8 mouse cellular contexts compared by ENCODE assay signal in the genomic region with DNA sequence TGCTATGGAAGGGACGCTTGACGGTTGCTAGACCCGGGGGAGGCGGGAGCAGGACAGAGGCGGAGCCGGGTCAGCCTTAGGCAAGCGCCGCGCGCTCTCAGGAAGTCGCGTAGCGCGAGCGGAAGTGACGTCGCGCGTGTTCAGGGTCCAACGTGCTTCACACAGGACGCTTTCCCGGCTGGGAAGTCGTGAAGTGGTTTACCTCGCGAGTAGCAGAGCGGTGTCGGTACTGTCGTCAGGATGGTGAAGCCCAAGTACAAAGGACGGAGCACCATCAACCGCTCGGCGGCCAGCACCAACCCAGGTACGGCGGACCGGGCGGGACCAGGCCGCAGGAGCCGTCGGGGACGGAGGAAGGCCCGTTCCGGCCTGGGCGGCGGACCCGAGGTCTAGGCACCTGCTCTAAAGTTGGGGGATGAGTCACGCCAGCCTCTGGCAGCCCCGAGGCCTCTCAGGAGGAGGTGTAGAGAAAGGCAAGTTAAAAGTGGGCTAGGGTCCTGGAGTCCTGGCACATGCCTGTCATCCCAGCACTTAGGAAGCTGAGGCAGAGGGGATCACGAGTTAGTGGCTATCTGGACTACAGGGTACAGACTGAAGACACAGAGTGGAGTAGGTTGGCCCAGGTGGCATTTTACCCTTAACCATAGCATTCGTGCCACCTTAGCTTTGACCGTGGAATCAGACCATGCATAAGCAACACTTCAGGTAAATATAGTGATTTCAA. TPM values are rescaled to one million over a fixed set of nuclear protein-coding genes. Genes with fewer than 3 reads are reported as not detected.
DNase-seq lines count a peak whose midpoint lies in the region; ATAC-seq lines count a peak whose summit lies in the region.

No protein-coding gene starts in this region.

- H3K4me2 ChIP-seq in hindbrain, embryonic 15.5 days: peak overlapping the region; percentile 90

- DNase-seq in R1 (ENCODE audit: low read depth, low spot score): peak; percentile 96
- peak; percentile 94 to 96 for DNase-seq in cerebellum, postnatal 25 days
- peak; percentile 87 to 96 for DNase-seq in frontal cortex, postnatal 36 days (ENCODE audit: low spot score in 2 of 2)
- peak; percentile 82 for DNase-seq in left cerebral cortex, adult 11 months (ENCODE audit: low spot score)
- peak; percentile 94 to 95 for DNase-seq in lung, postnatal 4 days
- DNase-seq in retina, postnatal 7 days (ENCODE audit: low read depth, low spot score): peak; percentile 91
- DNase-seq in urinary bladder, adult 2 months (ENCODE audit: low spot score): peak; percentile 78

- peak overlapping the region; percentile 68 for H3K4me3 ChIP-seq in hindbrain, embryonic 15.5 days

- H3K27ac ChIP-seq in hindbrain, embryonic 15.5 days (replicated peaks): peak overlapping the region; percentile 55

- H3K9me3 ChIP-seq in hindbrain, embryonic 15.5 days: no peaks in the 10 kb centered on the region

- peak overlapping the region; percentile 79 for H3K9ac ChIP-seq in hindbrain, embryonic 15.5 days

- peaks cover 26% of the 10 kb centered on the region for H3K4me1 ChIP-seq in hindbrain, embryonic 15.5 days (replicated peaks)

- H3K36me3 ChIP-seq in hindbrain, embryonic 15.5 days: 0 out of 2 replicates have a peak, but pooled peaks cover 6% of the 10 kb centered on the region

- 1% methylated on average over 49 of the region's 50 CpGs for WGBS in hindbrain, embryonic 15.5 days

- peaks cover 4% of the 10 kb centered on the region; the same call in 1 of the 2 replicates for H3K27me3 ChIP-seq in hindbrain, embryonic 15.5 days

- peak; percentile 97 for ATAC-seq in hindbrain, embryonic 15.5 days (ENCODE audit: low FRiP score, low read depth)

RNA-seq across cellular contexts. Expression of a gene that starts 13.7 kb away (rescaled TPM):
- polyA plus RNA-seq in hindbrain, embryonic 15.5 days (2015; fragmentation: Nextera tagmentation; extraction: Ambion mirVana): 85.8 and 92.7 TPM in 2 replicates
- 58.9 and 59.8 TPM in 2 replicates for polyA plus RNA-seq in urinary bladder, adult 2 months (2012; rRNA removed)

RNA-seq across cellular contexts. Expression of a gene that starts 35.5 kb away (rescaled TPM):
- 1.1 and 1.4 TPM in 2 replicates for polyA plus RNA-seq in hindbrain, embryonic 15.5 days (2015; fragmentation: Nextera tagmentation; extraction: Ambion mirVana)
- 0.03 and 0.10 TPM in 2 replicates for polyA plus RNA-seq in urinary bladder, adult 2 months (2012; rRNA removed)

RNA-seq across cellular contexts. Expression of a gene that starts 36.4 kb away (rescaled TPM):
- polyA plus RNA-seq in hindbrain, embryonic 15.5 days (2015; fragmentation: Nextera tagmentation; extraction: Ambion mirVana): 22.7 and 23.8 TPM in 2 replicates
- 13.7 and 14.1 TPM in 2 replicates for polyA plus RNA-seq in urinary bladder, adult 2 months (2012; rRNA removed)

RNA-seq across cellular contexts. Expression of a gene that starts 43.8 kb away (rescaled TPM):
- 2.0 and 3.4 TPM in 2 replicates for polyA plus RNA-seq in hindbrain, embryonic 15.5 days (2015; fragmentation: Nextera tagmentation; extraction: Ambion mirVana)
- polyA plus RNA-seq in urinary bladder, adult 2 months (2012; rRNA removed): 6.3 and 7.5 TPM in 2 replicates

RNA-seq across cellular contexts. Expression of a gene that starts 54.9 kb away (rescaled TPM):
- 139 and 149 TPM in 2 replicates for polyA plus RNA-seq in hindbrain, embryonic 15.5 days (2015; fragmentation: Nextera tagmentation; extraction: Ambion mirVana)
- polyA plus RNA-seq in urinary bladder, adult 2 months (2012; rRNA removed): 28.8 and 36.0 TPM in 2 replicates

Comparison
In these comparisons a context has a peak if more than half of its experiments do, and no peak if none do; other contexts are left out.
1. Peak in every context shown above with its lines: DNase-seq, ATAC-seq, H3K4me3 ChIP-seq and H3K27ac ChIP-seq.